Mouse (Mus musculus): ENCODE measurements at regions not wholly inside any gene's neighbourhood (a gene's known extent, or its start where the extent isn't known, plus 50 kb on each side); places are given as distances from the start of the nearest gene placed in this dataset.

DNA sequence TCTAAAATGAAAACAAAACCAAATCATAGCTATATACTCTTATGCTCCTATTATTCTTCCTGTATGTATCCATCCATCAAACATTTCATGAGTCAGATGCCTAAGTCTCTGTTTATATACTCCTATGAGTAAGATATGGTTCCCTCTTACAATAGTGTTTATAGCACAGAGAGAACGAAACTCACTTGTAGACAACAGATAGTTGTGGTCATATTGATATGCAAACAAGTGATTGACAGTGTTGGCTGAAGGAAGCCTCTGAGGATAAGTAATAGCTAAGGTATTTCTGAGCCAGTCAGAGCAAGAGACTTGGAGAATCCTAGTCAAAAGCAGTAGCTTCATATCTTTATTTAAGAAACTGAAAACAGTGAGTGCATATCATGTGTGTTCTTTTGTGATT is 354.4 kb upstream of the Cited2 start:
- no peak for TF ChIP-seq CTCF (IDR thresholded peaks at IDR 0.05; ENCODE audit: low read depth)
- TF ChIP-seq EP300 (IDR thresholded peaks at IDR 0.05; ENCODE audit: low read depth), result no peak

Data from liver, embryonic 14.5 days (tissue).